Mouse (Mus musculus): ENCODE results near the gene Exoc6. TPM values are rescaled to one million over a fixed set of nuclear protein-coding genes. Genes with fewer than 3 reads are reported as not detected.

The Exoc6 gene
- polyA plus RNA-seq, 1 experiment from 2014 or later = 21.7 TPM

GRCm38 (mm10) chr19:37579607-37580006 lies 29.4 kb downstream of the Exoc6 start:
- 0 out of 2 replicates have a peak, but pooled peaks have one; percentile 39 for ATAC-seq (ENCODE audit: insufficient number of reproducible peaks, low FRiP score)
- H3K4me2 ChIP-seq = no peak overlapping the region
- no peak overlapping the region for H3K4me3 ChIP-seq
- no peaks in the 10 kb centered on the region for H3K9me3 ChIP-seq (replicated peaks)
- 44% methylated on average over 4 of the region's 4 CpGs for WGBS
- peaks cover 8% of the 10 kb centered on the region; the same call in 1 of the 2 replicates for H3K4me1 ChIP-seq (replicated peaks)
- no peak overlapping the region for H3K9ac ChIP-seq
- no peaks in the 10 kb centered on the region for H3K27me3 ChIP-seq (replicated peaks)
- H3K27ac ChIP-seq (ENCODE audit: poor library complexity, severe bottlenecking) = no peak overlapping the region
- 0 out of 2 replicates have a peak, but pooled peaks cover 12% of the 10 kb centered on the region for H3K36me3 ChIP-seq

DNA sequence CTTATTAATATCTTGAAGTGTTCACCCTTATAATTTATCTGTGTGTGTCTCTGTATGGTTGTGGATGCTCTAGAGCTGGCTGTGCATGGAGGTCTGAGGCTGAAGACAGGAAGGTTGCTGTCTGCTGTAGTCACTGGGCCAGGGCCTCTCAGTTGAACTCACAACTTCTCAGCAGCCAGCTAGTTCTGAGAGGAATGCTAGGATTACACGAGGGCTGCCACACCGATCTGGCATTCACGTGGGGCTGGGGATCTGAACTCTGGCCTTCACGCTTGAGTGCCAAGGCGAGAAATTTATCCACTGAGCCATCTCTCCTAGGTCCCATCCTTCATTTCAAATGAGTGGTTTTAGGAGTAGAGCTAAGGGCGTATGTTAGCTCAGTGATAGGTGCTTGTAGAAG lies 30.2 kb downstream of the Exoc6 start:
- H3K9me3 ChIP-seq (replicated peaks) = no peaks in the 10 kb centered on the region
- 86% methylated on average over 6 of the region's 6 CpGs for WGBS
- no peak overlapping the region for H3K27ac ChIP-seq (ENCODE audit: poor library complexity, severe bottlenecking)
- no peak overlapping the region for H3K4me3 ChIP-seq
- no peaks in the 10 kb centered on the region for H3K27me3 ChIP-seq (replicated peaks)
- H3K4me2 ChIP-seq = no peak overlapping the region
- H3K4me1 ChIP-seq (replicated peaks) = peaks cover 8% of the 10 kb centered on the region; the same call in 1 of the 2 replicates
- no peak overlapping the region for H3K9ac ChIP-seq
- no peak for ATAC-seq (ENCODE audit: insufficient number of reproducible peaks, low FRiP score)
- 0 out of 2 replicates have a peak, but pooled peaks cover 12% of the 10 kb centered on the region for H3K36me3 ChIP-seq

DNA sequence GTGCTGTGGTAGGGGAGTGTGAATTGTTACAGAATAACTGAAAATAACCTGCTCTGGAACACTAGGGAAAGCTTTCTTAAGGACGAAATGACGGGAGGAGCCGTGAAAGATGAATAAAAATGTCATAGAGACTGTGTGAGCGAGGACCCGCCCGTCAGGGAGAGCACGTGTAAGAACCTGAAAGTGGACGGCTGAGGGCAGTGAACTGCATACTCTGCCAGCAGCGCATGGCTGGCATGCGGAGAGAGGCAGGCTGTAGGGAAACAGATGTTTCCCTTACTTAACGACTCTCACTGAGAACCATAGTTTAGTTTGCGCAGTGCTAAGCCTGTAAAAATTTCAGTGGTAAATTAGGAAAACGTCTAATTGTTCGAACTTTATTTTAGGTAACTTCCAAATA lies 35.0 kb downstream of the Exoc6 start:
- no peak for ATAC-seq (ENCODE audit: insufficient number of reproducible peaks, low FRiP score)
- Histone ChIP-seq H3K9me3 (replicated peaks) (no peaks in the 10 kb centered on the region), H3K27me3 (replicated peaks) (no peaks in the 10 kb centered on the region), H3K4me3 (no peak overlapping the region), H3K9ac (no peak overlapping the region), H3K36me3 (peaks cover 14% of the 10 kb centered on the region; the same call in 1 of the 2 replicates), H3K4me1 (replicated peaks) (no peaks in the 10 kb centered on the region), H3K27ac (ENCODE audit: poor library complexity, severe bottlenecking) (no peak overlapping the region), H3K4me2 (no peak overlapping the region)
- WGBS = 68% methylated on average over 14 of the region's 14 CpGs

DNA sequence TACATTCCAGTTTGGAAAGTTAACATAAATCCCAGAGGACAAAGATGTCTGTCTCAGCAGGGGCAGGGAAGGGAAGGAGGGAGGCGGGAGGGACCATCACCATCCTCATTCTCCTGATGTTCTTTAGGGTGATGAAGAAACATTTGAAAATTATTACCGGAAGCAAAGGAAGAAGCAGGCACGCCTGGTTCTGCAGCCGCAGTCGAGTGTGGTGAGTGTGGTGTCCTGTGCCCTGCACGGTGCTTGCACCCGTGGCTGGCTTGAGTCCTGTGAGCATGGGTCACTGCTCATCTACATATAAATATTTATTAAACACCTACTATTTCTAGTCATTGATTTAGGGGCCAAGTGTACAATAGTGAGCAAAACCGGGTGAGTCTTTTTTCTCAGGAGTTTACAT lies 35.5 kb downstream of the Exoc6 start:
- H3K9ac ChIP-seq = no peak overlapping the region
- H3K4me2 ChIP-seq = no peak overlapping the region
- no peaks in the 10 kb centered on the region for H3K27me3 ChIP-seq (replicated peaks)

DNA sequence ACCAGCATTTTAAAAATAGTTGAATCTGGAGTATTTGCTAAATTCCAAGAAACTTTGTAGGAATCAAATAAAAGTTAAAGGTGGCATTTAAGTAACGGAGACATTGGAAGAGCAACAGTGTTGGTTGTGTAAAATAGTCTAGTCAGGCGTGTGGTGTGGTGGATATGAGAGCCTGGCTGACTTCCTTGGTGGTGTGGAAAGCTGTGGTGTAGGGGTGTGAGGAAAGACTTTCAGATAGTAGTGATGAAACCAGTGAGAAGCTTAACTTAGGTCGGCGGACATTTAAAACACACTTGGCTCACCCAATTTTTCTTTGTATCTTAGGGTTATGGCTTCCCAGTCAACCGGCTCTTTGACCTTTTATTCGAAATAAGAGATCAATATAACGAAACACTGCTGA lies 40.3 kb downstream of the Exoc6 start:
- no peaks in the 10 kb centered on the region for H3K9me3 ChIP-seq (replicated peaks)
- no peak overlapping the region for H3K4me2 ChIP-seq
- H3K27ac ChIP-seq (ENCODE audit: poor library complexity, severe bottlenecking) = no peak overlapping the region
- no peak overlapping the region for H3K4me3 ChIP-seq
- peaks cover 37% of the 10 kb centered on the region for H3K36me3 ChIP-seq
- H3K4me1 ChIP-seq (replicated peaks) = no peaks in the 10 kb centered on the region
- H3K27me3 ChIP-seq (replicated peaks) = no peaks in the 10 kb centered on the region
- no peak overlapping the region for H3K9ac ChIP-seq
- 90% methylated on average over 7 of the region's 7 CpGs for WGBS
- ATAC-seq (ENCODE audit: insufficient number of reproducible peaks, low FRiP score) = no peak

More for the DNA sequence above, 35.5 kb downstream of the Exoc6 start:
- Histone ChIP-seq H3K36me3 (peaks cover 16% of the 10 kb centered on the region; the same call in 1 of the 2 replicates), H3K4me1 (replicated peaks) (no peaks in the 10 kb centered on the region), H3K27ac (ENCODE audit: poor library complexity, severe bottlenecking) (no peak overlapping the region), H3K4me3 (no peak overlapping the region), H3K9me3 (replicated peaks) (no peaks in the 10 kb centered on the region)
- WGBS = 85% methylated on average over 8 of the region's 8 CpGs
- ATAC-seq (ENCODE audit: insufficient number of reproducible peaks, low FRiP score) = no peak

GRCm38 (mm10) chr19:37601968-37602848 lies 52.0 kb downstream of the Exoc6 start:
- Histone ChIP-seq H3K9me3 (replicated peaks) (no peaks in the 10 kb centered on the region), H3K4me3 (peak overlapping the region; percentile 24; the same call in 1 of the 2 replicates), H3K36me3 (peaks cover 13% of the 10 kb centered on the region), H3K4me1 (replicated peaks) (0 out of 2 replicates have a peak, but pooled peaks cover 9% of the 10 kb centered on the region), H3K9ac (no peak overlapping the region), H3K27ac (ENCODE audit: poor library complexity, severe bottlenecking) (no peak overlapping the region), H3K27me3 (replicated peaks) (no peaks in the 10 kb centered on the region), H3K4me2 (peak overlapping the region; percentile 60)
- ATAC-seq (ENCODE audit: insufficient number of reproducible peaks, low FRiP score) = no peak
- 36% methylated on average over 22 of the region's 22 CpGs for WGBS

DNA sequence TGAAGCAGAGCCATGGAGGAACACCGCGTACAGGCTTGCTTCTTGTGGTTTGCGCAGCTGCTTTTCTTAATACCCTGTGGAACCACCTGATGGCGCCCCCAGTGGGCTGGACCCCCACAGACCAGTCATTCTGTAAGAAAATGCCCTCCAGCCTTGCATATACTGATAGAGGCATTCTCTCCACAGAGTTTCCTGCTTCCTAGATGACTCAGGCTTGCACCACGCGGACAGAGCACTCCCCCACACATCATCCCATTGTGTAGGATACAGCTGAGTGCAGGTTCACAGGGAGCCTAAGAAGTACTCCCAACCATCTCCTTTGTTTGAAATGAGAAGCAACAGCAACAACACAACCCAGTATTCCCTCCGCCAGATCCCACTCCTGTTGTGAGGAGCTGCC lies 59.8 kb downstream of the Exoc6 start:
- Histone ChIP-seq H3K9me3 (replicated peaks) (no peaks in the 10 kb centered on the region), H3K4me3 (no peak overlapping the region), H3K27ac (ENCODE audit: poor library complexity, severe bottlenecking) (no peak overlapping the region), H3K9ac (no peak overlapping the region), H3K36me3 (peaks cover 3% of the 10 kb centered on the region; the same call in 1 of the 2 replicates), H3K4me2 (no peak overlapping the region), H3K4me1 (replicated peaks) (peaks cover 3% of the 10 kb centered on the region; the same call in 1 of the 2 replicates), H3K27me3 (replicated peaks) (no peaks in the 10 kb centered on the region)
- 70% methylated on average over 7 of the region's 7 CpGs for WGBS
- peak; percentile 22; the same call in 1 of the 2 replicates for ATAC-seq (ENCODE audit: insufficient number of reproducible peaks, low FRiP score)

GRCm38 (mm10) chr19:37612893-37613292 lies 62.7 kb downstream of the Exoc6 start:
- no peak for ATAC-seq (ENCODE audit: insufficient number of reproducible peaks, low FRiP score)
- 90% methylated on average over 7 of the region's 7 CpGs for WGBS

GRCm38 (mm10) chr19:37615039-37615630 lies 64.9 kb downstream of the Exoc6 start:
- no peak overlapping the region for H3K9ac ChIP-seq
- peaks cover 4% of the 10 kb centered on the region for H3K36me3 ChIP-seq
- H3K9me3 ChIP-seq (replicated peaks) = no peaks in the 10 kb centered on the region; the same call in 1 of the 2 replicates
- no peak overlapping the region for H3K4me2 ChIP-seq
- no peaks in the 10 kb centered on the region for H3K27me3 ChIP-seq (replicated peaks)
- no peak for ATAC-seq (ENCODE audit: insufficient number of reproducible peaks, low FRiP score)
- H3K4me3 ChIP-seq = no peak overlapping the region
- WGBS = 56% methylated on average over 4 of the region's 4 CpGs
- no peak overlapping the region; the same call in 1 of the 2 replicates for H3K27ac ChIP-seq (ENCODE audit: poor library complexity, severe bottlenecking)
- H3K4me1 ChIP-seq (replicated peaks) = peaks cover 8% of the 10 kb centered on the region; the same call in 1 of the 2 replicates

More at GRCm38 (mm10) chr19:37612893-37613292, 62.7 kb downstream of the Exoc6 start:
- Histone ChIP-seq H3K27me3 (replicated peaks) (no peaks in the 10 kb centered on the region), H3K4me2 (no peak overlapping the region), H3K36me3 (peaks cover 7% of the 10 kb centered on the region), H3K4me3 (no peak overlapping the region), H3K4me1 (replicated peaks) (peaks cover 8% of the 10 kb centered on the region; the same call in 1 of the 2 replicates), H3K9ac (no peak overlapping the region), H3K27ac (ENCODE audit: poor library complexity, severe bottlenecking) (no peak overlapping the region), H3K9me3 (replicated peaks) (no peaks in the 10 kb centered on the region; the same call in 1 of the 2 replicates)

DNA sequence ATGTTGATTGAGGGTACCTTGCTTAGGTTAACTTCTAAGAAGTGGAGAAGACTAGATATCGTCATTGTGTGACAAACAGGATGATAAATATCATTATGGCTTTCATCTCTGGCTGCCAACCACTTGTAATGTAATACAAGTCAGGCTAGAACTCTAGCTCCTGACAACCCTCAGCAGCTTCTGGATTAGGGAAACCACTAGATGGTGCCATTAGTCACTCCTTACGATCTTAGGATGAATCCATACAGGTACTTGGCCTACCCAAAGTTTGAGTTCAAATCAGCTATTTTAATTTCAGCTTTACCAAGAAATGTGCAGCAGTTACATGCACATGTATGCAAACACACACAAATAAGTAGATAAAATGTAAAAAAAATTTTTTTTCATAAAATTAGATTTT lies 97.8 kb downstream of the Exoc6 start:
- Histone ChIP-seq H3K27me3 (replicated peaks) (no peaks in the 10 kb centered on the region), H3K9ac (no peak overlapping the region), H3K4me3 (no peak overlapping the region), H3K4me2 (no peak overlapping the region), H3K27ac (ENCODE audit: poor library complexity, severe bottlenecking) (no peak overlapping the region), H3K4me1 (replicated peaks) (no peaks in the 10 kb centered on the region), H3K9me3 (replicated peaks) (no peaks in the 10 kb centered on the region), H3K36me3 (no peaks in the 10 kb centered on the region)
- no peak for ATAC-seq (ENCODE audit: insufficient number of reproducible peaks, low FRiP score)
- WGBS = 32% methylated on average over 2 of the region's 2 CpGs

GRCm38 (mm10) chr19:37650526-37650925 lies 100.3 kb downstream of the Exoc6 start:
- ATAC-seq (ENCODE audit: insufficient number of reproducible peaks, low FRiP score) = no peak
- Histone ChIP-seq H3K27ac (ENCODE audit: poor library complexity, severe bottlenecking) (no peak overlapping the region), H3K27me3 (replicated peaks) (no peaks in the 10 kb centered on the region), H3K4me2 (no peak overlapping the region), H3K36me3 (no peaks in the 10 kb centered on the region), H3K9me3 (replicated peaks) (no peaks in the 10 kb centered on the region), H3K4me1 (replicated peaks) (no peaks in the 10 kb centered on the region), H3K9ac (no peak overlapping the region), H3K4me3 (no peak overlapping the region)
- 80% methylated on average over 2 of the region's 2 CpGs for WGBS

All from heart, embryonic 12.5 days (tissue).